Mouse (Mus musculus): ENCODE results near the gene Mtg2. TPM values are rescaled to one million over a fixed set of nuclear protein-coding genes. Genes with fewer than 3 reads are reported as not detected.
A peak's percentile ranks its signal among the peaks of the same experiment; 100 is the strongest.

The Mtg2 gene
- polyA plus RNA-seq, 1 experiment from 2014 or later = 35.6 TPM

GRCm38 (mm10) chr2:180115279-180115678 lies 44.9 kb downstream of the Mtg2 start:
- Histone ChIP-seq H3K9ac (replicated peaks) (no peak overlapping the region), H3K27me3 (no peaks in the 10 kb centered on the region), H3K27ac (replicated peaks) (peak overlapping the region; percentile 59), H3K4me2 (replicated peaks) (no peak overlapping the region), H3K4me3 (no peak overlapping the region), H3K36me3 (no peaks in the 10 kb centered on the region), H3K4me1 (peaks cover 51% of the 10 kb centered on the region), H3K9me3 (no peaks in the 10 kb centered on the region)
- 17% methylated on average over 6 of the region's 6 CpGs for WGBS
- ATAC-seq (replicated peaks) = no peak

- ATAC-seq (replicated peaks) = no peak
- H3K9me3 ChIP-seq = no peaks in the 10 kb centered on the region
- no peaks in the 10 kb centered on the region for H3K27me3 ChIP-seq
- H3K36me3 ChIP-seq = no peaks in the 10 kb centered on the region
- no peak overlapping the region for H3K4me2 ChIP-seq (replicated peaks)
- WGBS = 73% methylated on average over 10 of the region's 10 CpGs
- no peak overlapping the region for H3K9ac ChIP-seq (replicated peaks)
- H3K27ac ChIP-seq (replicated peaks) = peak overlapping the region; percentile 12; the same call in 1 of the 2 replicates
- H3K4me3 ChIP-seq = no peak overlapping the region
- peaks cover 57% of the 10 kb centered on the region for H3K4me1 ChIP-seq
Observed at GRCm38 (mm10) chr2:180116081-180116493, 45.7 kb downstream of the Mtg2 start.

DNA sequence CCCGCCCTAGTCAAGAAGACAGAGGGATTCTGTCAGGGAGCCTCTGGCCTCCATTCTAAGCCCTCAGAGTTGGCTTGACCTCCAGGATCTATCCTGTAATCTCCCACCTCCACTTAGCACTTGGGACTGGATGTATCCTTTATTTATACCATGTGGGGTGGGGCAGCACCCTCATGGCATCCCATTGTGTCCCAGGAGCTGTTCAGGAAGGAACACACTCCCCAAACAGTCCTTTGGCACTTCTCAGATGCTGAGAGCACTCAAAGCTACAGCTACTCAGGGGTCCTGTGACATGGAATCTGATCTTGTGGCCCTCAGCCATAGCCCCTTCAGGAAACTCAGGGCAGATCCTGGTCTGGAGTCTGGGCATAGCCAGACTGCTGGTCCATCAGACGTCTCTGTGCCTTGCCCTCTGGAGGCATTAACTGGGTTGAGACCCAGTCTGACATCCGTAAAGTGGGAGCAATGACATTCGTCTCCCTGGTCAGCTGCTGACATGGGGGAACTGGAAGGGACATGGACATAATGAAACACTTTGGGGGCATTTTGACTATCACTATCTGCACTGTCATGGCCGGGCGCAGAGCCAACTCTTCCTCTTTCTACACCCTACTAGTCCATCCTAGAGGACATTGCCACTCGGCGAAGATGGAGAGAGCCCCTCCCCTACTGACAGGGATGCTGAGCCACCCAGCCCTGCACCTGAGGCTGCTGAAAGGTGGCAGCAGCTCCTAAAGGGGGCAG lies 46.5 kb downstream of the Mtg2 start:
- Histone ChIP-seq H3K4me3 (no peak overlapping the region), H3K36me3 (no peaks in the 10 kb centered on the region), H3K4me1 (peaks cover 60% of the 10 kb centered on the region), H3K27ac (replicated peaks) (peak overlapping the region; percentile 80), H3K27me3 (no peaks in the 10 kb centered on the region), H3K9ac (replicated peaks) (no peak overlapping the region), H3K9me3 (no peaks in the 10 kb centered on the region), H3K4me2 (replicated peaks) (0 out of 2 replicates have a peak overlapping the region, but pooled peaks have one; percentile 74)
- ATAC-seq (replicated peaks) = no peak
- 64% methylated on average over 8 of the region's 8 CpGs for WGBS

DNA sequence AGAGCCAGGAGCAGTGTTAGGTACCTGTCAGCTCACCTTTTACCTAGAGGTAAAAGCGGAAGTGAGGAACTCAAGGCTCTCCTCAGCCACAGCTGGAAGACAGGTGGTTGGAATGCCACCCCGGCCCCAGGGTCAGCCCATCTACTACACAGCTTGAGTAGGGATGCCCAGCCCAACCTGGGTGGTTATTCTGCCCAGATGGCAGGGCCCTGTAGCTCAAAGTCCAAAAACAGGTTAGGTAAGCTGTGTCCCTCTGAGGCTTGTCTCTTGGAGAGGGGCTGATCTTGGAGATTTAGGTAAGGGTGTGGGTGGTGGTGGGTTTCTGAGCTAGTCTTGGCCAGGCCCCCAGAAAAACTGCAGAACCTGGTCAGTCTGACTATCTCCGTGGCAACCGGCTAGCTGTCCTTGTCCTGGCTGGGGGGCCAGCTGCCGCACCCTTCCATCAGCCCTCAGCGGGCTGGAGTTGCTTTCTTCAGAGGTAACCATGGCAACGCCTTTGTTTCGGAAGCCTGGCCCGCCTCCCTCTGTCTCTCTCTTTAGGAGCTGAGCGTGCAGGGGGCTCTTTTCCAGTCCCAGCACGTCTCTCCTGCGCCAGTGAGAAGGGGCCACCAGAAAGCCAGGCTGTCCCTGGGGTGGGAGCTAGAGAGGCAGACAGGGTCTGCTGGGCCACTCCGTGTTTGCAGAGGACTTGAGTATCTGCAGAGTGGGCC lies 47.3 kb downstream of the Mtg2 start:
- Histone ChIP-seq H3K4me1 (peaks cover 60% of the 10 kb centered on the region), H3K9ac (replicated peaks) (no peak overlapping the region), H3K4me3 (peak overlapping the region; percentile 6; the same call in 1 of the 2 replicates), H3K36me3 (no peaks in the 10 kb centered on the region), H3K4me2 (replicated peaks) (peak overlapping the region; percentile 74), H3K9me3 (no peaks in the 10 kb centered on the region), H3K27ac (replicated peaks) (peak overlapping the region; percentile 80), H3K27me3 (no peaks in the 10 kb centered on the region)
- WGBS = 9% methylated on average over 13 of the region's 13 CpGs
- peak; percentile 15 for ATAC-seq (replicated peaks)

GRCm38 (mm10) chr2:180118661-180119438 lies 48.5 kb downstream of the Mtg2 start, which contains the start of gene Osbpl2:
Gene Osbpl2, plus strand, starts transcription at chr2:180119306.
- H3K9ac ChIP-seq (replicated peaks) = peak within 1 kb of the TSS; percentile 73
- no peaks in the 10 kb centered on the region for H3K27me3 ChIP-seq
- under 1% methylated on average over 52 of the region's 55 CpGs for WGBS
- peak within 1 kb of the TSS; percentile 80 for H3K27ac ChIP-seq (replicated peaks)
- H3K4me1 ChIP-seq = peaks cover 59% of the 10 kb centered on the region
- H3K9me3 ChIP-seq = no peaks in the 10 kb centered on the region
- peak within 1 kb of the TSS; percentile 74 for H3K4me2 ChIP-seq (replicated peaks)
- peak; percentile 97 for ATAC-seq (replicated peaks)
- peaks cover 5% of the 10 kb centered on the region; the same call in 1 of the 2 replicates for H3K36me3 ChIP-seq
- peak within 1 kb of the TSS; percentile 74 for H3K4me3 ChIP-seq

GRCm38 (mm10) chr2:180119439-180120291 lies 49.3 kb downstream of the Mtg2 start:
- H3K27ac ChIP-seq (replicated peaks) = peak overlapping the region; percentile 60
- peak; percentile 17 for ATAC-seq (replicated peaks)
- H3K9ac ChIP-seq (replicated peaks) = peak overlapping the region; percentile 73
- H3K4me2 ChIP-seq (replicated peaks) = peak overlapping the region; percentile 74
- H3K27me3 ChIP-seq = no peaks in the 10 kb centered on the region
- H3K9me3 ChIP-seq = no peaks in the 10 kb centered on the region
- 1% methylated on average over 67 of the region's 68 CpGs for WGBS
- H3K4me1 ChIP-seq = peaks cover 51% of the 10 kb centered on the region
- peaks cover 5% of the 10 kb centered on the region; the same call in 1 of the 2 replicates for H3K36me3 ChIP-seq
- H3K4me3 ChIP-seq = peak overlapping the region; percentile 74

GRCm38 (mm10) chr2:180120292-180120761 lies 49.9 kb downstream of the Mtg2 start:
- peaks cover 45% of the 10 kb centered on the region for H3K4me1 ChIP-seq

DNA sequence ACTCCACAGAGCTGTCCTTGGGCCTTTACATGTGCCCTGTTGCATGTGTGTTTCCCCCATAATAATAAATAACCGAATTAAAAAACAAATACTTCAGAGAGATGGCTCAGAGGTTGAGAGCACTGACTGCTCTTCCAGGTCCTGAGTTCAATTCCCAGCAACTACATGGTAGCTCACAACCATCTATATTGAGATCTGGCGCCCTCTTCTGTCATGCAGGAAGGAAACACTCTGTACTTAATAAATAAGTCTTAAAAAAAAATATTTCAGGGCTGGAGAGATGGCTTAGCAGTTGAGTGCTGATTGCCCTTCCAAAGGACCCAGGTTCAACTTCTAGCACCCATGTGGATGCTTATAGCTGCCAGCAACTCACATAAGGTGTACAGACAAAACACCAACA lies 53.8 kb downstream of the Mtg2 start:
- Histone ChIP-seq H3K27me3 (no peaks in the 10 kb centered on the region), H3K4me2 (replicated peaks) (no peak overlapping the region), H3K36me3 (peaks cover 5% of the 10 kb centered on the region; the same call in 1 of the 2 replicates), H3K4me1 (peaks cover 31% of the 10 kb centered on the region), H3K9ac (replicated peaks) (no peak overlapping the region), H3K27ac (replicated peaks) (no peak overlapping the region), H3K9me3 (no peaks in the 10 kb centered on the region), H3K4me3 (no peak overlapping the region)
- ATAC-seq (replicated peaks) = no peak
- WGBS = 86% methylated on average over 2 of the region's 2 CpGs

More at GRCm38 (mm10) chr2:180120292-180120761, 49.9 kb downstream of the Mtg2 start:
- Histone ChIP-seq H3K27ac (replicated peaks) (no peak overlapping the region), H3K4me2 (replicated peaks) (peak overlapping the region; percentile 74), H3K9me3 (no peaks in the 10 kb centered on the region), H3K27me3 (no peaks in the 10 kb centered on the region), H3K4me3 (peak overlapping the region; percentile 74), H3K36me3 (peaks cover 5% of the 10 kb centered on the region; the same call in 1 of the 2 replicates), H3K9ac (replicated peaks) (peak overlapping the region; percentile 73; the same call in 1 of the 2 replicates)
- ATAC-seq (replicated peaks) = no peak
- 76% methylated on average over 5 of the region's 5 CpGs for WGBS

DNA sequence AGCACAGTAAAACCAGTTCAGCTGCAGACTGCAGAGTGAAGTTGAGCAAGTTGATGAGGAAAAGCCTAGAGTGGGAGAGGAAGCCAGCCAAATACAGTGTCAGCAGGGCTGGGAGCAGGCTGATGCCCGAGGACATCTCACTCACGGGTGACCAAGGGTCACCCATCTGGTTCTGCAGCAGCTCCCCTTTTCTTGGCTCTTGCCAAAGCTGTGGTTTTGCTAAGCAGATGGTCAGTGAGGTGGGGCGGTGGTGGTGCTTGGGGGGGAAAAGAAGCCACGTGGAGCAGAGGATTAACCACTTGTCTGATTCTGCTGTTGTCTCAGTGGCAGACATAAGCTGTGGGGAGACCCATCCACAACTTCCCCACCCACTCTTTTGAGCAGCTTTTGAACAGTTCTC lies 55.8 kb downstream of the Mtg2 start:
- no peak overlapping the region for H3K9ac ChIP-seq (replicated peaks)
- H3K4me1 ChIP-seq = peaks cover 17% of the 10 kb centered on the region
- no peak overlapping the region for H3K4me2 ChIP-seq (replicated peaks)
- no peak overlapping the region for H3K4me3 ChIP-seq
- no peak overlapping the region for H3K27ac ChIP-seq (replicated peaks)
- peaks cover 5% of the 10 kb centered on the region; the same call in 1 of the 2 replicates for H3K36me3 ChIP-seq
- no peaks in the 10 kb centered on the region for H3K9me3 ChIP-seq
- H3K27me3 ChIP-seq = no peaks in the 10 kb centered on the region
- 29% methylated on average over 4 of the region's 4 CpGs for WGBS
- ATAC-seq (replicated peaks) = no peak

- Histone ChIP-seq H3K36me3 (peaks cover 5% of the 10 kb centered on the region; the same call in 1 of the 2 replicates), H3K9ac (replicated peaks) (no peak overlapping the region), H3K27me3 (no peaks in the 10 kb centered on the region), H3K9me3 (no peaks in the 10 kb centered on the region), H3K4me1 (peaks cover 15% of the 10 kb centered on the region), H3K27ac (replicated peaks) (no peak overlapping the region), H3K4me2 (replicated peaks) (no peak overlapping the region), H3K4me3 (no peak overlapping the region)
- 67% methylated on average over 1 of the region's 1 CpGs for WGBS
- ATAC-seq (replicated peaks) = no peak
Observed at GRCm38 (mm10) chr2:180127675-180128074, 57.3 kb downstream of the Mtg2 start.

GRCm38 (mm10) chr2:180133231-180133630 lies 62.8 kb downstream of the Mtg2 start:
- Histone ChIP-seq H3K27ac (replicated peaks) (no peak overlapping the region), H3K9ac (replicated peaks) (no peak overlapping the region), H3K36me3 (0 out of 2 replicates have a peak, but pooled peaks cover 3% of the 10 kb centered on the region), H3K27me3 (no peaks in the 10 kb centered on the region), H3K4me1 (no peaks in the 10 kb centered on the region), H3K4me3 (no peak overlapping the region), H3K4me2 (replicated peaks) (no peak overlapping the region), H3K9me3 (no peaks in the 10 kb centered on the region)
- 96% methylated on average over 4 of the region's 4 CpGs for WGBS
- no peak for ATAC-seq (replicated peaks)
